Mouse (Mus musculus): ENCODE measurements around the gene Tmem175.

- TF ChIP-seq CTCF (IDR thresholded peaks at IDR 0.05; ENCODE audit: borderline replicate concordance, insufficient read depth, low read depth, low read length): no peak
- no peak for TF ChIP-seq POLR2A (IDR thresholded peaks at IDR 0.05; ENCODE audit: borderline replicate concordance, insufficient read depth, low read length)
These were observed 61.6 kb downstream of the Tmem175 start for GRCm38 (mm10) chr5:108691152-108691551.
